Mouse (Mus musculus): ENCODE measurements around the gene Inhba. TPM values are rescaled to one million over a fixed set of nuclear protein-coding genes. Genes with fewer than 3 reads are reported as not detected.

The Inhba gene
- polyA plus RNA-seq, 1 experiment from 2014 or later: 0.77 TPM

- H3K27me3 ChIP-seq (ENCODE audit: control insufficient read depth, insufficient read depth, low read length): peaks cover 11% of the 10 kb centered on the region
- 78% methylated on average over 3 of the region's 3 CpGs for WGBS
These were observed 7.3 kb downstream of the Inhba start for GRCm38 (mm10) chr13:16018807-16019510.

DNA sequence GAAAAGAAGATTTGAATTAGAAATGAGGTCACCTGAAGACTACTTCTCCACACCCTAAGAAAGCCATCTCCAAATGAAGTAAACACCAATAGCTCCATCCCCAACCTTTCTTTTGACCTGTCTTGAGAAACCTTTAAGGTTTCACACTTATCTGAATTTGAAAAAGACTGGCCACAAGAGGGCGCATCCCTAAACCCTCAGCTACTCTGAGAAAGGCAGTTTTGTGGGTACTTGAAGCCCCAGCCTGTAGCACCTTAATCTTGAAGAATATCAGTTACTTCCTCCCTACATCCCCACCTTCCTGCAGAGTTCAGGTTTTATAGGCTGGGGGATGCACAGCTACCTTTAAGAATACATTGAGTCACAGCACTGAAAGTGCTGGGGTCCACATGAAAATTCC is 9.0 kb downstream of the Inhba start:
- no peaks in the 10 kb centered on the region for H3K36me3 ChIP-seq (ENCODE audit: control insufficient read depth, insufficient read depth, low read length)
- H3K9ac ChIP-seq (ENCODE audit: low read length): no peak overlapping the region
- no peak overlapping the region for H3K27ac ChIP-seq (ENCODE audit: low read depth, low read length)
- ATAC-seq (replicated peaks; ENCODE audit: low FRiP score) (no peak; the same call in 1 of the 2 replicates), DNase-seq (ENCODE audit: low spot score) (peak; percentile 67)
- H3K4me2 ChIP-seq (ENCODE audit: low read depth, low read length, severe bottlenecking): no peak overlapping the region
- H3K9me3 ChIP-seq (ENCODE audit: control insufficient read depth, low read length): no peaks in the 10 kb centered on the region
- 0% methylated on average over 1 of the region's 1 CpGs for WGBS
- H3K4me1 ChIP-seq (replicated peaks; ENCODE audit: control insufficient read depth, insufficient read depth, low read length): 0 out of 2 replicates have a peak, but pooled peaks cover 2% of the 10 kb centered on the region
- H3K27me3 ChIP-seq (ENCODE audit: control insufficient read depth, insufficient read depth, low read length): peaks cover 11% of the 10 kb centered on the region
- no peak overlapping the region for H3K4me3 ChIP-seq (ENCODE audit: low read depth, low read length)

More at GRCm38 (mm10) chr13:16018807-16019510, 7.3 kb downstream of the Inhba start:
- no peak overlapping the region for H3K4me3 ChIP-seq (ENCODE audit: low read depth, low read length)
- H3K4me2 ChIP-seq (ENCODE audit: low read depth, low read length, severe bottlenecking): no peak overlapping the region
- H3K9ac ChIP-seq (ENCODE audit: low read length): no peak overlapping the region
- 0 out of 2 replicates have a peak, but pooled peaks cover 2% of the 10 kb centered on the region for H3K4me1 ChIP-seq (replicated peaks; ENCODE audit: control insufficient read depth, insufficient read depth, low read length)
- DNase-seq (ENCODE audit: low spot score) (no peak), ATAC-seq (replicated peaks; ENCODE audit: low FRiP score) (no peak)
- H3K27ac ChIP-seq (ENCODE audit: low read depth, low read length): no peak overlapping the region
- no peaks in the 10 kb centered on the region for H3K9me3 ChIP-seq (ENCODE audit: control insufficient read depth, low read length)
- no peaks in the 10 kb centered on the region for H3K36me3 ChIP-seq (ENCODE audit: control insufficient read depth, insufficient read depth, low read length)

- Histone ChIP-seq H3K36me3 (ENCODE audit: control insufficient read depth, insufficient read depth, low read length) (no peaks in the 10 kb centered on the region), H3K9ac (ENCODE audit: low read length) (no peak overlapping the region), H3K4me3 (ENCODE audit: low read depth, low read length) (no peak overlapping the region), H3K9me3 (ENCODE audit: control insufficient read depth, low read length) (no peaks in the 10 kb centered on the region), H3K4me2 (ENCODE audit: low read depth, low read length, severe bottlenecking) (no peak overlapping the region), H3K27ac (ENCODE audit: low read depth, low read length) (no peak overlapping the region), H3K27me3 (ENCODE audit: control insufficient read depth, insufficient read depth, low read length) (peaks cover 8% of the 10 kb centered on the region), H3K4me1 (replicated peaks; ENCODE audit: control insufficient read depth, insufficient read depth, low read length) (0 out of 2 replicates have a peak, but pooled peaks cover 2% of the 10 kb centered on the region)
- WGBS: 68% methylated on average over 6 of the region's 6 CpGs
- ATAC-seq (replicated peaks; ENCODE audit: low FRiP score): no peak
- DNase-seq (ENCODE audit: low spot score): no peak
These were observed 9.5 kb downstream of the Inhba start for GRCm38 (mm10) chr13:16021181-16021580.

- H3K4me3 ChIP-seq (ENCODE audit: low read depth, low read length): no peak overlapping the region
- peaks cover 8% of the 10 kb centered on the region; the same call in 1 of the 2 replicates for H3K27me3 ChIP-seq (ENCODE audit: control insufficient read depth, insufficient read depth, low read length)
- no peaks in the 10 kb centered on the region for H3K9me3 ChIP-seq (ENCODE audit: control insufficient read depth, low read length)
- H3K27ac ChIP-seq (ENCODE audit: low read depth, low read length): no peak overlapping the region
- 94% methylated on average over 7 of the region's 7 CpGs for WGBS
- no peak overlapping the region for H3K9ac ChIP-seq (ENCODE audit: low read length)
- no peaks in the 10 kb centered on the region for H3K36me3 ChIP-seq (ENCODE audit: control insufficient read depth, insufficient read depth, low read length)
- no peak for ATAC-seq (replicated peaks; ENCODE audit: low FRiP score)
- no peak overlapping the region for H3K4me2 ChIP-seq (ENCODE audit: low read depth, low read length, severe bottlenecking)
- no peak for DNase-seq (ENCODE audit: low spot score)
- H3K4me1 ChIP-seq (replicated peaks; ENCODE audit: control insufficient read depth, insufficient read depth, low read length): 0 out of 2 replicates have a peak, but pooled peaks cover 2% of the 10 kb centered on the region
These were observed 10.2 kb downstream of the Inhba start for GRCm38 (mm10) chr13:16021849-16022248.

DNA sequence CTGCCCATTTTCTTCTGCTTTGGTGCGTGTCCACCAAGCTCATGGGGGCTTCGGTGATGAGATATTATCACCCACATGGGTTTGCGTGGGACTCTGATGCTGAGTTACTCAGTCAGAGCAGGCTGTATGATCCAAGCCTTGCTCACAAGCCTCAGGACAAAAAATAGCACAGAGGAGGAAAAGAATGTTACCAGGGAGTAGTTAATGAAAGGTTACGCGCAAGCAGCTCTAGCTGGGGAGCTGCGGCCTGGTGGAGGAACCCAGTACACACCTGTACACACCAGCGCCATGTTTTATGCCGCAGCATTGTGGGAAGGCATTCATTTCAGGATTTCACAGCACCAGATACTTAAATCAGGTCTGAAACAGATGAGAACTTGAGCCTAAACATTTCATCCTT is 10.9 kb downstream of the Inhba start:
- no peak for DNase-seq (ENCODE audit: low spot score)
- 90% methylated on average over 8 of the region's 8 CpGs for WGBS
- no peak overlapping the region for H3K4me3 ChIP-seq (ENCODE audit: low read depth, low read length)

DNA sequence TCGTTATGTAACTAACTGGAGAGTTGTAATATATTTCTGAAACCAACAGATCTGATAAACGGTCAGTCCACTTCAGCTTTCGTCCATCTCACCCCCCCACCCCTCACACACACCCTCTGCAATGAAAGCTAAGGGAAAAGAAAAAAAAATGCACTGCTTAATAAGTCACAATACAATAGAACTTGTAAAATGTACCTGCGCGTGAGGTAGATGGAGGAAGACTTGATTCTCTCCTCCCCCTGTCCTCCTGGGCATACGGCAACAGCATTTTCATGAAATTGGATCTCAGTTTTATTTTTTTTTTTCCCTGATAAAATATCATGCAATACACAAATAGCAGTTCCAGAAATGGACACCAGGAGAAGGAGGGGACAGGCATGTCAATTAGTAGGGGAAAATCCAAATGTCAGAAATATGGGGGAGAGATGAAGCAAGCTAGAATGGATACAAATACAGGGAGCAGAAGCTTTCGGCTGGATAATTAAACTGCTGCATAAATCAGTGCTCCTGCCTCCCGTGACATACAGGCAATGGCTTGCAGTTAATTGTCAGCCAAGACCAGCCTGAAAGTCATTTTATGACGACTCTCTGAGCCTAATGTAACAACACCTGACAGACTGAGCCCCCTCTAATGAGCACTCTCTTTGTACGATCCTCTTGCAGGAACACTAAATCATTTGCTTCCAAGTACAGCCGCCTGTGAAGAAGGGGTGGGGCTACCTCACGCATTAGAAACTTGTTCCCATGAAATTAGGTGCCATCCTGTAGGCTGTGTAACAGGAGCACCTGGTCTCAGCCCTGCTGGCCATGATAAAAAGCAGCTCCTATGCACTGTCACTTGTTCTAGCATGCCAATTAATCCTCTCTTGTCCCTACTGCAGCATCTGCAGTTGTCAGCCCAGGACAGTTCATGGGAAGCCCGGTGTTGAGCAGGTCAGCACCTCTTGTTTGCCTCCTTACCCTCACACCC is 11.7 kb downstream of the Inhba start:
- no peak overlapping the region for H3K4me2 ChIP-seq (ENCODE audit: low read depth, low read length, severe bottlenecking)

More for the DNA sequence above, 10.9 kb downstream of the Inhba start:
- Histone ChIP-seq H3K36me3 (ENCODE audit: control insufficient read depth, insufficient read depth, low read length) (no peaks in the 10 kb centered on the region), H3K9ac (ENCODE audit: low read length) (no peak overlapping the region), H3K27me3 (ENCODE audit: control insufficient read depth, insufficient read depth, low read length) (peaks cover 6% of the 10 kb centered on the region; the same call in 1 of the 2 replicates), H3K4me2 (ENCODE audit: low read depth, low read length, severe bottlenecking) (no peak overlapping the region), H3K27ac (ENCODE audit: low read depth, low read length) (no peak overlapping the region), H3K4me1 (replicated peaks; ENCODE audit: control insufficient read depth, insufficient read depth, low read length) (no peaks in the 10 kb centered on the region), H3K9me3 (ENCODE audit: control insufficient read depth, low read length) (no peaks in the 10 kb centered on the region)
- no peak for ATAC-seq (replicated peaks; ENCODE audit: low FRiP score)

DNA sequence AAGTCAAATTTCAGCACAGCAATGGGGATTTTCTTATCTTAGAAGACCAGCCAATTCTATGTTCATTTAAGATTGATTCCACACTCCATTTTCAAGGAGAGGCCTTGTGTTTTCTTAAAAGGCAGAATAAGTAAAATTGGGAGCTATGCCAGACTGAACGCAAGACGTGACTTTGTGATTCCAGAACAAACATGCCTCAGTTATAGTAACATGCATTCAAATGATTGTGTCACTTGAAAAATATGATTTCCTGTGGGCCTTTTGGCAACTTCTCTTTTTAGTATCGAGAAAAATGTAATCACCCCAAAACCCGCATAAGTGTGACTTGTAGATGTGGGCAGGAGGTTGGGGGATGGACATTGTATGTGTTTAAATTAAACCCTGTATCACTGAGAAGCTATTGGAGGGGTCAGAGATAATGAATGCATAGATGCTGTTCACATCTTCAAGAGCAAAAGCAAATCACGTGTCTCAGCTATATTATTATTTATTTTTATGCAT is 19.0 kb downstream of the Inhba start:
- no peaks in the 10 kb centered on the region; the same call in 1 of the 2 replicates for H3K4me1 ChIP-seq (replicated peaks; ENCODE audit: control insufficient read depth, insufficient read depth, low read length)
- H3K9me3 ChIP-seq (ENCODE audit: control insufficient read depth, low read length): no peaks in the 10 kb centered on the region
- H3K4me3 ChIP-seq (ENCODE audit: low read depth, low read length): no peak overlapping the region
- H3K36me3 ChIP-seq (ENCODE audit: control insufficient read depth, insufficient read depth, low read length): no peaks in the 10 kb centered on the region
- no peak overlapping the region for H3K27ac ChIP-seq (ENCODE audit: low read depth, low read length)
- WGBS: 85% methylated on average over 5 of the region's 5 CpGs
- no peak overlapping the region for H3K4me2 ChIP-seq (ENCODE audit: low read depth, low read length, severe bottlenecking)
- ATAC-seq (replicated peaks; ENCODE audit: low FRiP score): no peak
- no peak overlapping the region for H3K9ac ChIP-seq (ENCODE audit: low read length)
- DNase-seq (ENCODE audit: low spot score): no peak
- no peaks in the 10 kb centered on the region for H3K27me3 ChIP-seq (ENCODE audit: control insufficient read depth, insufficient read depth, low read length)

More for the DNA sequence above, 11.7 kb downstream of the Inhba start:
- 62% methylated on average over 13 of the region's 13 CpGs for WGBS
- Histone ChIP-seq H3K9ac (ENCODE audit: low read length) (no peak overlapping the region), H3K27me3 (ENCODE audit: control insufficient read depth, insufficient read depth, low read length) (peaks cover 2% of the 10 kb centered on the region; the same call in 1 of the 2 replicates), H3K9me3 (ENCODE audit: control insufficient read depth, low read length) (no peaks in the 10 kb centered on the region), H3K36me3 (ENCODE audit: control insufficient read depth, insufficient read depth, low read length) (no peaks in the 10 kb centered on the region), H3K4me1 (replicated peaks; ENCODE audit: control insufficient read depth, insufficient read depth, low read length) (no peaks in the 10 kb centered on the region), H3K4me3 (ENCODE audit: low read depth, low read length) (no peak overlapping the region), H3K27ac (ENCODE audit: low read depth, low read length) (no peak overlapping the region)
- DNase-seq (ENCODE audit: low spot score) (no peak), ATAC-seq (replicated peaks; ENCODE audit: low FRiP score) (peak; percentile 69)

DNA sequence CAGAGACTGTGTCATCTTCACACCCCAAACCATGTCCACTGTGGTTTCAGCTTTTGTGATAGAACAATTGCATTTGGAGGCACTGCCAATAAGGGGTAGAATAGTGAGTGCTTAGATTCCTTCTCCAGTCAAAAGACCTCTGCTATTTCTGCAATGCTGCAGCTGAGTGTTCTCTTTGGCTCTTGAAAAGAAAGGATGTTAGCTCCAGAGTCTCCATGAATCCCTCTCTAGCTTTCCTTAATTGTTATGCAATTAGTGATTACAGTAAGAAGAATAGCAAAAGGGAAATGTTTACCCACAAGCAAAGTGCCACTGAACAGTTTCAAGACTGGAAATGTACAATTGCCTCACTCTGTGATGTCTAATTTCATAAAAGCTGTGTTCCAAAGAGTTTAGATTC is 20.8 kb downstream of the Inhba start:
- H3K27me3 ChIP-seq (ENCODE audit: control insufficient read depth, insufficient read depth, low read length): no peaks in the 10 kb centered on the region
- no peak overlapping the region for H3K4me3 ChIP-seq (ENCODE audit: low read depth, low read length)
- no peaks in the 10 kb centered on the region for H3K36me3 ChIP-seq (ENCODE audit: control insufficient read depth, insufficient read depth, low read length)
- H3K4me2 ChIP-seq (ENCODE audit: low read depth, low read length, severe bottlenecking): no peak overlapping the region
- H3K9me3 ChIP-seq (ENCODE audit: control insufficient read depth, low read length): no peaks in the 10 kb centered on the region
- no peak overlapping the region for H3K9ac ChIP-seq (ENCODE audit: low read length)
- H3K4me1 ChIP-seq (replicated peaks; ENCODE audit: control insufficient read depth, insufficient read depth, low read length): no peaks in the 10 kb centered on the region; the same call in 1 of the 2 replicates
- DNase-seq (ENCODE audit: low spot score) (no peak), ATAC-seq (replicated peaks; ENCODE audit: low FRiP score) (no peak)
- H3K27ac ChIP-seq (ENCODE audit: low read depth, low read length): no peak overlapping the region

All from forebrain, embryonic 11.5 days (tissue).